Mouse (Mus musculus) neural tube, embryonic 15.5 days (tissue): ENCODE data around the gene Gm29582. TPM values are rescaled to one million over a fixed set of nuclear protein-coding genes. Genes with fewer than 3 reads are reported as not detected.
"Not testable (repeated sequence)": the region's sequence is repeated elsewhere in the genome, so short reads cannot be mapped to it uniquely, and the experiment has no call there.

Experiments used
- ATAC-seq: fragments of 200-750 bp; cut with Nextera tagmentation; 2 replicates; pipeline ENCODE4 v1.8.0; 2017; ENCODE audit warnings: mild to moderate bottlenecking, moderate TSS enrichment, moderate library complexity; ENCODE audit not compliant: low FRiP score
- H3K27ac ChIP-seq: fragments of 300-500 bp; sonication (generic); replicated peaks from 2 replicates; pipeline ENCODE4 v1.5.1; 2015; ENCODE audit warnings: mild to moderate bottlenecking, inconsistent platforms
- H3K27me3 ChIP-seq: fragments of 300-500 bp; sonication (generic); replicated peaks from 2 replicates; pipeline ENCODE4 v1.6.1; 2015; ENCODE audit warnings: inconsistent platforms
- H3K36me3 ChIP-seq: fragments of 300-500 bp; sonication (generic); 2 replicates; pipeline ENCODE4 v1.6.1; 2015; ENCODE audit warnings: inconsistent platforms
- H3K4me1 ChIP-seq: fragments of 300-500 bp; sonication (generic); 2 replicates; pipeline ENCODE4 v1.6.1; 2015; ENCODE audit warnings: inconsistent platforms
- H3K4me2 ChIP-seq: fragments of 300-500 bp; sonication (generic); 2 replicates; pipeline ENCODE4 v1.6.1; 2015; ENCODE audit warnings: inconsistent platforms, mild to moderate bottlenecking, moderate library complexity
- H3K4me3 ChIP-seq: fragments of 300-500 bp; sonication (generic); replicated peaks from 2 replicates; pipeline ENCODE4 v1.5.1; 2015; ENCODE audit warnings: mild to moderate bottlenecking, inconsistent platforms
- H3K9ac ChIP-seq: fragments of 300-500 bp; sonication (generic); replicated peaks from 2 replicates; pipeline ENCODE4 v1.6.1; 2015; ENCODE audit warnings: mild to moderate bottlenecking, inconsistent platforms
- H3K9me3 ChIP-seq: fragments of 300-500 bp; sonication (generic); replicated peaks from 2 replicates; pipeline ENCODE4 v1.6.1; 2016; ENCODE audit warnings: inconsistent platforms
- WGBS: fragments of 180-500 bp; shearing (Covaris S2); methylation state at CpG from one replicate; pipeline ENCODE4 v1.1.7; 2015; ENCODE audit warnings: mixed read lengths; 5-methylcytosine and 5-hydroxymethylcytosine counted together
- polyA plus RNA-seq: library from polyadenylated mRNA; unstranded; fragments of >200 nt; fragmentation: Nextera tagmentation; extraction: Ambion mirVana; gene quantifications from 2 replicates; pipeline ENCODE4 v1.2.1, GENCODE M21; 2015

Gm29582 gene
- not detected in 2 replicates for polyA plus RNA-seq

DNA sequence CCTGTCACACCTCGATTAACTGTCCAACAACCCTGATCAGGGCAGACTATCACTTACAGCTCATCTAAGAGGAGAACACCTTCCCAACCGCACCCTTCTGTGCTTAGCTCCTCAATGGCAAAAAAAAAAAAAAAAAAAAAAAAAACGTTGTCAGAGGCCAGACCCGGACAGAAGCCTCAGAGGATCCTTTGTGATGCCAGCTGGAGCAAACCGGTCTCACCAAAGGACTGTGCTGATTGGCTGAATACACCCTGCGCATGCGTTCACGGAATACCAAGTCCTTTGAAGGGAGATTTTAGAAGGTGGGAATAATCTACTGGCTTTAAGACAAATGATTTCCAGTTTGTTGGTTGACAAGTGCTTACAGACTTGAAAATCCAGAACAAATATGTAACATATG is at the start of gene Gm29582:
TSS of gene Gm29582 (minus strand) at position 101 of the 400 bp plus-strand sequence.
- H3K36me3 ChIP-seq, H3K4me3 ChIP-seq, H3K4me1 ChIP-seq, H3K9me3 ChIP-seq, H3K27ac ChIP-seq, H3K9ac ChIP-seq, H3K27me3 ChIP-seq, H3K4me2 ChIP-seq, ATAC-seq: not testable (repeated sequence)
- WGBS: no CpG with 5 or more reads among the region's 8 CpGs
